In genomic region chr2:92364086-92364485, GRCm38 (mm10) we compare ENCODE assay signal across 19 mouse cellular contexts. TPM values are rescaled to one million over a fixed set of nuclear protein-coding genes. Genes with fewer than 3 reads are reported as not detected.
"Had no signal": no experiment of that assay in that cellular context is flagged by ENCODE, and none has a peak within 500 bp of the region (broad histone marks: within the 10 kb centered on the region; RNA-seq: fewer than 3 reads in every experiment).

No protein-coding gene starts in this region.

- H3K27ac ChIP-seq: midbrain, embryonic 10.5 days; midbrain, embryonic 12.5 days; neural tube, embryonic 13.5 days; neural tube, embryonic 15.5 days had no signal

- H3K9me3 ChIP-seq: midbrain, embryonic 10.5 days; midbrain, embryonic 12.5 days; neural tube, embryonic 13.5 days; neural tube, embryonic 15.5 days had no signal

- H3K4me1 ChIP-seq: midbrain, embryonic 12.5 days had no signal

- H3K4me2 ChIP-seq: lung, embryonic 14.5 days; midbrain, embryonic 12.5 days; neural tube, embryonic 13.5 days; neural tube, embryonic 15.5 days had no signal

- H3K9ac ChIP-seq: lung, embryonic 14.5 days; midbrain, embryonic 12.5 days; neural tube, embryonic 13.5 days; neural tube, embryonic 15.5 days had no signal

- H3K4me3 ChIP-seq: midbrain, embryonic 10.5 days; midbrain, embryonic 12.5 days; myocyte; neural tube, embryonic 13.5 days; neural tube, embryonic 15.5 days had no signal

- DNase-seq: lung, adult 18-20 months; lung, embryonic 14.5 days; lung, postnatal 10 days; midbrain, embryonic 14.5 days; retina, postnatal 1 day; right cerebral cortex, adult 18-20 months; right cerebral cortex, postnatal 25 days; right cerebral cortex, postnatal 4 days; spleen, adult 18-20 months; thymus, adult 18-20 months; thymus, postnatal 36 days had no signal

- ATAC-seq: midbrain, embryonic 16.5 days had no signal

RNA-seq across cellular contexts. Expression of gene Large2, which starts 10.6 kb away (rescaled TPM):
- total RNA-seq: megakaryocyte, adult 5-6 weeks; megakaryocyte-erythroid progenitor cell, adult 5-6 weeks had no signal

RNA-seq across cellular contexts. Expression of gene Mapk8ip1, which starts 37.0 kb away (rescaled TPM):
- total RNA-seq: megakaryocyte-erythroid progenitor cell, adult 5-6 weeks had no signal
